9 mouse cellular contexts compared by ENCODE assay signal in the genomic region with DNA sequence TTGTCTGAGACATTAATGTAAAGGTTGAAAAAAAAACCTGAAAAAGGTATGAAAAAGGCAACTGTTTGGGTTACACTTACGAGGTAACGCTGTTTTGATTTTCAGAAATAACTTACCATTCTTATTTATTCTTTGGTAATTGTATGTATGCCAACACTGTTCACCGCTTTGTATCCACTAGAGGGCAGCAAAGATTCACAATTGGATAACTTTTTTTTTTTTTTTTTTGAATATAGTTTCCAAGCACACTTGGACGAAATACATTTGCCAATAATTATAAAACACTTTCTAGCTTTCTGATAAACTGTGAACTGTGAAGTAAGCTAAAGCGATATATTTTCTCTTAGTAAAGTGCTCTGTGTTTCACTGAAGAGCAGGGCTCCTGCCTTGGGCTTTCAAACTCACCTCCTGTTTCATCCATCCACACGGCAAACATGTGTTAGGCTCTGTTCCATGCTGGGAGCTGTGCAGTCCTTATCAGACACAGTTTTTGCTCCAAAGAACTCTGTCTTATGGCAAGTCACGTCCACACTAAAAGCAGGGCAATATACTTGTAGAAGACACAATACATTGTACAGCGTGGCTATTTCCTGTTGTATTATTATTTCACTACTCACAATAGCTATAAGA. TPM values are rescaled to one million over a fixed set of nuclear protein-coding genes. Genes with fewer than 3 reads are reported as not detected.
DNase-seq lines count a peak whose midpoint lies in the region; ATAC-seq lines count a peak whose summit lies in the region.
"Had no signal": no experiment of that assay in that cellular context is flagged by ENCODE, and none has a peak within 500 bp of the region (broad histone marks: within the 10 kb centered on the region; RNA-seq: fewer than 3 reads in every experiment).

No protein-coding gene starts in this region.

- ATAC-seq in forebrain, embryonic 14.5 days = no peak
- no peak for ATAC-seq in forebrain, embryonic 16.5 days
- no peak for ATAC-seq in midbrain, embryonic 11.5 days (ENCODE audit: low FRiP score)
- no peak for ATAC-seq in midbrain, embryonic 16.5 days

- peak; percentile 82 for DNase-seq in forebrain, embryonic 14.5 days (ENCODE audit: low spot score)
- DNase-seq in midbrain, embryonic 11.5 days (ENCODE audit: low spot score, missing footprints) = peak; percentile 86
- DNase-seq in embryo, embryonic 10.5 days (ENCODE audit: low spot score) = peak; percentile 76
- peak; percentile 24 for DNase-seq in lung, postnatal 10 days
- DNase-seq in urinary bladder, adult 18-20 months (ENCODE audit: low spot score in 2 of 2) = no peak
- no peak for DNase-seq in left cerebral cortex, postnatal 4 days

- no peak overlapping the region for H3K27ac ChIP-seq in forebrain, embryonic 14.5 days (ENCODE audit: low read depth, low read length)
- H3K27ac ChIP-seq in forebrain, embryonic 16.5 days (ENCODE audit: low read length) = no peak overlapping the region
- H3K27ac ChIP-seq in midbrain, embryonic 11.5 days (ENCODE audit: low read depth, low read length) = no peak overlapping the region
- no peak overlapping the region for H3K27ac ChIP-seq in midbrain, embryonic 16.5 days (ENCODE audit: low read length)

- H3K4me1 ChIP-seq in forebrain, embryonic 14.5 days (ENCODE audit: control insufficient read depth, insufficient read depth, low read length) = no peaks in the 10 kb centered on the region
- peaks cover 4% of the 10 kb centered on the region for H3K4me1 ChIP-seq in forebrain, embryonic 16.5 days (replicated peaks; ENCODE audit: control insufficient read depth, insufficient read depth, low read length)
- H3K4me1 ChIP-seq in midbrain, embryonic 11.5 days (ENCODE audit: control insufficient read depth, insufficient read depth, low read length) = no peaks in the 10 kb centered on the region
- no peaks in the 10 kb centered on the region; the same call in 1 of the 2 replicates for H3K4me1 ChIP-seq in midbrain, embryonic 16.5 days (ENCODE audit: control insufficient read depth, insufficient read depth, low read length)

- intact Hi-C loops in left cerebral cortex, postnatal 4 days (cut with DNase I) = loop anchor here (2.0 kb wide), 1 partner anchor 195 kb away; no protein-coding TSS in a partner anchor

- no peak overlapping the region for H3K4me2 ChIP-seq in forebrain, embryonic 14.5 days (ENCODE audit: low read length)
- no peak overlapping the region; the same call in 1 of the 2 replicates for H3K4me2 ChIP-seq in forebrain, embryonic 16.5 days (ENCODE audit: low read length)
- H3K4me2 ChIP-seq in midbrain, embryonic 11.5 days = no peak overlapping the region
- no peak overlapping the region for H3K4me2 ChIP-seq in midbrain, embryonic 16.5 days (ENCODE audit: low read length)

- no peaks in the 10 kb centered on the region; the same call in 1 of the 2 replicates for H3K27me3 ChIP-seq in forebrain, embryonic 14.5 days (replicated peaks; ENCODE audit: control insufficient read depth, insufficient read depth, low read length)
- no peaks in the 10 kb centered on the region for H3K27me3 ChIP-seq in forebrain, embryonic 16.5 days (replicated peaks; ENCODE audit: control insufficient read depth, insufficient read depth, low read length)
- no peaks in the 10 kb centered on the region for H3K27me3 ChIP-seq in midbrain, embryonic 11.5 days (ENCODE audit: control insufficient read depth, insufficient read depth, low read length)
- no peaks in the 10 kb centered on the region; the same call in 1 of the 2 replicates for H3K27me3 ChIP-seq in midbrain, embryonic 16.5 days (ENCODE audit: control insufficient read depth, insufficient read depth, low read depth, low read length)

- no peak overlapping the region for H3K4me3 ChIP-seq in forebrain, embryonic 14.5 days (ENCODE audit: low read depth, low read length)
- H3K4me3 ChIP-seq in forebrain, embryonic 16.5 days (replicated peaks; ENCODE audit: low read length) = no peak overlapping the region
- no peak overlapping the region for H3K4me3 ChIP-seq in midbrain, embryonic 11.5 days (ENCODE audit: low read depth, low read length)
- no peak overlapping the region for H3K4me3 ChIP-seq in midbrain, embryonic 16.5 days (ENCODE audit: low read depth, low read length)

- 27% methylated on average over 8 of the region's 8 CpGs for WGBS in forebrain, embryonic 14.5 days
- 28% methylated on average over 8 of the region's 8 CpGs for WGBS in forebrain, embryonic 16.5 days
- 38% methylated on average over 8 of the region's 8 CpGs for WGBS in midbrain, embryonic 11.5 days
- 32% methylated on average over 8 of the region's 8 CpGs for WGBS in midbrain, embryonic 16.5 days

- no peak overlapping the region for H3K9ac ChIP-seq in forebrain, embryonic 14.5 days (ENCODE audit: low read length)
- H3K9ac ChIP-seq in forebrain, embryonic 16.5 days (replicated peaks; ENCODE audit: low read depth, low read length) = no peak overlapping the region
- no peak overlapping the region for H3K9ac ChIP-seq in midbrain, embryonic 11.5 days (ENCODE audit: low read length)
- H3K9ac ChIP-seq in midbrain, embryonic 16.5 days (ENCODE audit: low read depth, low read length) = no peak overlapping the region

- H3K36me3 ChIP-seq in forebrain, embryonic 14.5 days (ENCODE audit: control insufficient read depth, insufficient read depth, low read length) = no peaks in the 10 kb centered on the region
- no peaks in the 10 kb centered on the region for H3K36me3 ChIP-seq in forebrain, embryonic 16.5 days (ENCODE audit: control insufficient read depth, insufficient read depth)
- H3K36me3 ChIP-seq in midbrain, embryonic 11.5 days (ENCODE audit: control insufficient read depth, insufficient read depth, low read length) = no peaks in the 10 kb centered on the region
- H3K36me3 ChIP-seq in midbrain, embryonic 16.5 days (ENCODE audit: control insufficient read depth, insufficient read depth, low read length) = no peaks in the 10 kb centered on the region

- no peaks in the 10 kb centered on the region for H3K9me3 ChIP-seq in forebrain, embryonic 14.5 days (replicated peaks; ENCODE audit: control insufficient read depth, low read length)
- no peaks in the 10 kb centered on the region for H3K9me3 ChIP-seq in forebrain, embryonic 16.5 days (ENCODE audit: control insufficient read depth, low read length)
- H3K9me3 ChIP-seq in midbrain, embryonic 11.5 days (ENCODE audit: control insufficient read depth, low read length) = no peaks in the 10 kb centered on the region
- H3K9me3 ChIP-seq in midbrain, embryonic 16.5 days (replicated peaks; ENCODE audit: control insufficient read depth, low read length, poor library complexity, severe bottlenecking) = no peaks in the 10 kb centered on the region

RNA-seq across cellular contexts. Expression of gene 4930435E12Rik, which starts 29.7 kb away (rescaled TPM):
- not detected in 2 replicates for polyA plus RNA-seq in forebrain, embryonic 14.5 days (2014; fragmentation: Nextera tagmentation; extraction: Ambion mirVana)
- not detected in 2 replicates for polyA plus RNA-seq in forebrain, embryonic 16.5 days (2015; fragmentation: Nextera tagmentation; extraction: Ambion mirVana)
- polyA plus RNA-seq in midbrain, embryonic 11.5 days (2014; fragmentation: Nextera tagmentation; extraction: Ambion mirVana) = not detected in 2 replicates
- not detected in 2 replicates for polyA plus RNA-seq in midbrain, embryonic 16.5 days (2015; fragmentation: Nextera tagmentation; extraction: Ambion mirVana)
- total RNA-seq in left cerebral cortex, postnatal 4 days (2021) = not detected
- polyA plus RNA-seq: limb, embryonic 11.5 days had no signal

RNA-seq across cellular contexts. Expression of gene Igsf11, which starts 34.2 kb away (rescaled TPM):
- polyA plus RNA-seq in forebrain, embryonic 14.5 days (2014; fragmentation: Nextera tagmentation; extraction: Ambion mirVana) = 1.7 and 2.0 TPM in 2 replicates
- polyA plus RNA-seq in forebrain, embryonic 16.5 days (2015; fragmentation: Nextera tagmentation; extraction: Ambion mirVana) = 2.8 and 3.2 TPM in 2 replicates
- 2.0 and 2.1 TPM in 2 replicates for polyA plus RNA-seq in midbrain, embryonic 11.5 days (2014; fragmentation: Nextera tagmentation; extraction: Ambion mirVana)
- polyA plus RNA-seq in midbrain, embryonic 16.5 days (2015; fragmentation: Nextera tagmentation; extraction: Ambion mirVana) = 2.0 and 3.2 TPM in 2 replicates
- 10 to 100 TPM; 14.3 to 14.4 TPM for total RNA-seq in left cerebral cortex, postnatal 4 days (2021)

RNA-seq across cellular contexts. Expression of gene Upk1b, which starts 58.1 kb away (rescaled TPM):
- polyA plus RNA-seq in forebrain, embryonic 14.5 days (2014; fragmentation: Nextera tagmentation; extraction: Ambion mirVana) = 0.22 TPM in 1 of 2 replicates, not detected in the other
- polyA plus RNA-seq in forebrain, embryonic 16.5 days (2015; fragmentation: Nextera tagmentation; extraction: Ambion mirVana) = 0.18 and 0.34 TPM in 2 replicates
- polyA plus RNA-seq in midbrain, embryonic 11.5 days (2014; fragmentation: Nextera tagmentation; extraction: Ambion mirVana) = 1.6 and 2.2 TPM in 2 replicates
- polyA plus RNA-seq in midbrain, embryonic 16.5 days (2015; fragmentation: Nextera tagmentation; extraction: Ambion mirVana) = 0.13 and 0.17 TPM in 2 replicates
- total RNA-seq in left cerebral cortex, postnatal 4 days (2021) = under 1 TPM; 0.52 to 0.66 TPM

Comparison
In these comparisons a context has a peak if more than half of its experiments do, and no peak if none do; other contexts are left out.
1. DNase-seq: peak in forebrain, embryonic 14.5 days (single experiment), midbrain, embryonic 11.5 days (single experiment), embryo, embryonic 10.5 days (single experiment) and lung, postnatal 10 days (single experiment); none in urinary bladder, adult 18-20 months (0 of 2) and left cerebral cortex, postnatal 4 days (single experiment).